Mouse (Mus musculus) hindbrain, embryonic 10.5 days (tissue): ENCODE data around the gene Kat7. TPM values are rescaled to one million over a fixed set of nuclear protein-coding genes. Genes with fewer than 3 reads are reported as not detected.

Experiments used
- DNase-seq: peaks from one replicate; pipeline ENCODE4 v3.0.0-alpha.2; 2017; ENCODE audit warnings: low spot score
- H3K27ac ChIP-seq: fragments of 300-500 bp; sonication (generic); 2 replicates; pipeline ENCODE4 v1.5.1; 2016; ENCODE audit warnings: mild to moderate bottlenecking, moderate library complexity
- H3K27me3 ChIP-seq: fragments of 300-500 bp; sonication (generic); 2 replicates; pipeline ENCODE4 v1.6.1; 2016; ENCODE audit warnings: mild to moderate bottlenecking; ENCODE audit not compliant: poor library complexity, insufficient read depth, severe bottlenecking
- H3K36me3 ChIP-seq: fragments of 300-500 bp; sonication (generic); 2 replicates; pipeline ENCODE4 v1.6.1; 2016; ENCODE audit warnings: mild to moderate bottlenecking, moderate library complexity
- H3K4me1 ChIP-seq: fragments of 300-500 bp; sonication (generic); replicated peaks from 2 replicates; pipeline ENCODE4 v1.6.1; 2016; ENCODE audit warnings: mild to moderate bottlenecking
- H3K4me3 ChIP-seq: fragments of 300-500 bp; sonication (generic); 2 replicates; pipeline ENCODE4 v1.5.1; 2016; ENCODE audit warnings: mild to moderate bottlenecking, moderate library complexity
- H3K9me3 ChIP-seq: fragments of 300-500 bp; sonication (generic); 2 replicates; pipeline ENCODE4 v1.6.1; 2016; ENCODE audit warnings: mild to moderate bottlenecking, moderate library complexity
- WGBS: fragments of 180-500 bp; shearing (Covaris S2); methylation state at CpG from one replicate; pipeline ENCODE4 v1.1.7; 2016; 5-methylcytosine and 5-hydroxymethylcytosine counted together
- polyA plus RNA-seq: library from polyadenylated mRNA; unstranded; fragments of >200 nt; fragmentation: Nextera tagmentation; extraction: Ambion mirVana; gene quantifications from 2 replicates; pipeline ENCODE4 v1.2.1, GENCODE M21; 2016

The Kat7 gene
- 79.0 and 84.9 TPM in 2 replicates for polyA plus RNA-seq

DNA sequence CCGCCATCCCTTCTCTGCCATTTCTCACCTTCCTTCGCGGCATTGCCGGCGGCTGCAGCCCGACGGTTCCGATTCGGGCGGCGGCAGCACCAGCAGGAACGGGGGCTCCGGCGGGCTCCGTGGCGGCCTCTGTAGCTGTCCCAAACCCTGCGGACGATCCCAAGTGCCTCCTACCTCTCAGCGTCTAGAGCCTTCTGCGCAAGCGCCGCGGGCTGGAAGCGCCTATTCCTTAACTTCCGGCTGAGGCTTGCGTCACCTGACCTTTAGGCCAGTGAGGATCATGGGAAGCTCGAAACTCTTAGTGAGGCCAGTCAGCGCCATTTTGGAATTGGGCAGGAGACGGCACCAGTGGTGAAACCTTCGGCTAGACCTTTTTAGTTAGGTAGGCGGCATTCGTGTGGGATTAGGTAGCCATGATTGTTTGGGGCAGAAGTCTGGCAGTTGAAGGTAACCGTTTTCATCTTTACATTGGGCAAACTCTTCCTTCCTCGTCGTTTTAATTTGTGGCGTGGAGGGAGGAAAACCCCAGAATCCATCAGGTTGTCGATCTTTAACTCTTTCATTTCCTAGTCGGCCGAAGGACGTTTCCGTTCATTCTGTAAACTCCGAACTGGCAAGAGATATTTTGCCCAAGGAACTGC, at the start of gene Kat7:
Gene Kat7, minus strand, starts transcription at position 240 of the 641 bp plus-strand sequence.
- Histone ChIP-seq H3K9me3 (no peaks in the 10 kb centered on the region), H3K27me3 (no peaks in the 10 kb centered on the region), H3K27ac (peak within 1 kb of the TSS; percentile 98), H3K36me3 (peaks cover 19% of the 10 kb centered on the region), H3K4me1 (peaks cover 29% of the 10 kb centered on the region), H3K4me3 (peak within 1 kb of the TSS; percentile 86)
- under 1% methylated on average over 42 of the region's 42 CpGs for WGBS
- peak; percentile 97 for DNase-seq

DNA sequence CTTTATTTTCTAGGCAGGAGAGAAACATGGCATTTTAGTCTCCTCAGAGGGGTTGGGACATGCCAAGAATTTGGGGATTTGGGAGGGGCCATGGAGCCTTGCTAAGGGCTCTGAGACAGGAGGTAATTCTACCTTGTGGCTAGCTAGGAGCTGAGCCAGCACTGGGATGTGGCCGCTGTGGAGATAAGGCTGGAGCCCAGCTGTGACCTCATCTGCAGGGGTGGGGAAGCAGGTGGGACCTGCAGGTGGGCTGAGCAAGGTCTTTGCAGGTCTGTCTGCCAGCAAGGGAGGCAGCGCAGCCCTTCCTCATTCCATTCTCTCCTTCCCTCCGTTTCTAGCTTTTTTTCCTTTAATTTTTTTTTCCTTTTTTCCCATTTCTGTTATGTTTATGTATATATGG, 48.2 kb upstream of the Kat7 start:
- Histone ChIP-seq H3K9me3 (no peaks in the 10 kb centered on the region), H3K36me3 (no peaks in the 10 kb centered on the region), H3K4me3 (no peak overlapping the region), H3K27ac (0 out of 2 replicates have a peak overlapping the region, but pooled peaks have one; percentile 35), H3K4me1 (peaks cover 14% of the 10 kb centered on the region), H3K27me3 (no peaks in the 10 kb centered on the region)
- WGBS, result 61% methylated on average over 3 of the region's 3 CpGs
- DNase-seq, result no peak

DNA sequence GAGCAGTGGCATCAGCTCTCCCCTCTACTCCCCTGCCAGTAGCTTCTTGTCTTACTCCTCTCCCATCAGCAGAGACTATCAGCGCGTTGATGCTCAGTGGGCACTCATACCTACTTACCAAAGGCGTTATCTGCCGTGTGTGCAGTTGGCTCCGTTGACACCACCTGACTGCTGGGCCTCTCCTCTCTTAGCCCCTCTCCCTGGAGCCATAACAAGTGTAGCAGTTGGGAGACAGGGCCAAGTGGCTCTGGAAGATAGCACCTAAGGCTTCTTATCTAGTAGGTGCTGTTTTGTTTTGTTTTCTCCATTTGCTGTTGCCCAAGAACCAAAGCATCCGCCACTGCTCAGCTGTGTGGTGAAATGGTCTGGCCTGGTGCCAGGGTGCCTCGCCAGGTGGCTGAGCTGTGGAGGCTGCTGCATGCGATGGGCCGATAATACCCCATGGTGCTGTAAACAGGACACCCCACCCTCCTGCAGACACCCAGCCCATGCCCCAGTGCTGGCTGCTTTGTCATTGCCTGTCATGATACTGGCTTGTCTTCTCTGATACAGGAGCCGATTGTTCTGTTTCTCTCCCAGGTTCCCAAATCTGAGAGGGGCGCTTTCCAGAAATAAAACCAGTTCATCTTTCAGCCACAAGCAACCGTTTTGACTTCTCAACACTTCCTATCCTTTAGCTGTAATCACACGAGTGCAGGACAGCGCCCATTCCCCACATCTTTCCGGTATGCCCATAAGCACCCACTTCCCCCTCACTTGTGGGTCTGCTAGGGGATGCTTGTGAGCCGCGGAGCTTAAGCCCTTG, 46.6 kb upstream of the Kat7 start:
- 87% methylated on average over 17 of the region's 17 CpGs for WGBS
- Histone ChIP-seq H3K9me3 (no peaks in the 10 kb centered on the region), H3K27ac (no peak overlapping the region), H3K27me3 (no peaks in the 10 kb centered on the region), H3K36me3 (no peaks in the 10 kb centered on the region), H3K4me3 (no peak overlapping the region), H3K4me1 (peaks cover 14% of the 10 kb centered on the region)
- no peak for DNase-seq

DNA sequence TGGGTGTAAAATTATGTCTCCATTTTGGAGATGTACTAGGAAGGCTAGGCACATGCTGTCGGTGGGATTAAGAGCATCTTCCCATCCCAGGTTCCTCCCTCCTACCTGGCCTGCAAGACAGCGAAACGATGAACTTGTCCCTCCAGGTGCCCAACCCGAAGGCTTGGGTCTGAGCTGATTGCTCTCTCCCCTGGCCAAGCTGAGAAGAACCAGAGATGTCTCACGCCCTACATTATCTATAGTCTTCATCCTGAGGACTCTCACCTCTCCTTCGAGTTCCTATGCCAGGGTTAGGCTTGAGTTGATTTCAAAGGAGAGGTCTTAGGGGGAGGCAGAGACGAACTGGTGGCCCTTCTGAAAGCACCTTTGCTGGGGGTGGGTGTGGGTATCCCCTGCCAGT, 46.0 kb upstream of the Kat7 start:
- WGBS, result 88% methylated on average over 7 of the region's 7 CpGs
- Histone ChIP-seq H3K36me3 (no peaks in the 10 kb centered on the region; the same call in 1 of the 2 replicates), H3K9me3 (no peaks in the 10 kb centered on the region), H3K27ac (no peak overlapping the region), H3K4me1 (peaks cover 14% of the 10 kb centered on the region), H3K27me3 (no peaks in the 10 kb centered on the region), H3K4me3 (no peak overlapping the region)
- no peak for DNase-seq

DNA sequence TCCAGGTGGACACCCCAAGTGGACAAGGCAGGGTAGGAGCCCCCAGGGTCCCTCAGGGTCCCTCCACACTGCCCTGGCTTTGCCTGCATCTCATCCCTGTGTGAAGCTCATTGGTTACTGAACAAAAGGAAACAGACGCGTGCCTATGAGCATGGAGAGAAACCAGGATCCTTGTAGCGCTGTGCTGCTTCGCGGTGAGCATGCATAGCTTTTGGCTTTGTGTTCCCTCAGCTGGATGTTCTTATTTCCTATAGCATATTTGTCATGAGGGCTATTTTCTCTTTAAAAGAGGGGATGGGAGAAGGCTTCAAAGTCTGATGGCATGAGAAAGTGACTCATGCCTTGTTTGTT, 45.6 kb upstream of the Kat7 start:
- no peak overlapping the region for H3K4me3 ChIP-seq
- H3K4me1 ChIP-seq, result peaks cover 14% of the 10 kb centered on the region
- no peaks in the 10 kb centered on the region; the same call in 1 of the 2 replicates for H3K36me3 ChIP-seq
- H3K27ac ChIP-seq, result no peak overlapping the region; the same call in 1 of the 2 replicates
- DNase-seq, result no peak
- H3K9me3 ChIP-seq, result no peaks in the 10 kb centered on the region
- WGBS, result 97% methylated on average over 5 of the region's 5 CpGs
- no peaks in the 10 kb centered on the region for H3K27me3 ChIP-seq

DNA sequence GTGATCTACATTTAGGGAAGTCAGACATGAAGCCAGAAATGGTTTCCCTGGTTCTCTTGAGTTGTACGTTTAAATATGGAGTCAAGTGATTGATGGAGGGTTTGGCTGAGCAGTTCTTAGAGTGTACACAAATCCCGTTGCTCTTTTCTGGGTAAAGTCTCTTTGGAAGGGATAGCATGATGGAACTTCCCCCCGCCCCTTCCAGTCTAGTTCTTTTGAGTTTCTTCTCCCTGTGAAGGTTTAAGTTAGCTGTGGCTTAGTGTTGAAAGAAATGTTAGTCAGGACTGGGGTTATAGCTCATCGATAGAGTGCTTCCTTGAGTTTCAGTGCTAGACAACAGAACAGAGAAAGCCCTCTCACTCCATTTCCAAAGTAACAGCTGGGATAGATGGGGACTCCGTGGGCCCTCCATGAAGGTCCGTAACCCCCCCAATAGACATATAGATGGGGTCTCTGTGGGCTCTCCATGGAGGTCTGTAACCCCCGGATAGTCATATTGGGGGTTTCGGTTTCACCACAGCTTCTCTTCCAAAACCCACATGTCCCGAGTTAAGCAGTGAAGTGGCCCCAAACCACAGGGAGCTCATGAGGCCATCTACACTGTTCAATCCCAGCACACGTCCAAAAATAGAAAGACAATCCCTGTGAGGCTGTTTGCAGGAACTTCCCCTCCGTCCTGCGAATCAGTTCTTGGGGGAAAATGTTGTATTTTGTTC, 45.1 kb upstream of the Kat7 start:
- H3K27me3 ChIP-seq, result no peaks in the 10 kb centered on the region
- no peak for DNase-seq
- 91% methylated on average over 12 of the region's 12 CpGs for WGBS
- H3K9me3 ChIP-seq, result no peaks in the 10 kb centered on the region
- no peak overlapping the region for H3K4me3 ChIP-seq
- H3K27ac ChIP-seq, result no peak overlapping the region; the same call in 1 of the 2 replicates
- peaks cover 4% of the 10 kb centered on the region; the same call in 1 of the 2 replicates for H3K36me3 ChIP-seq
- peaks cover 17% of the 10 kb centered on the region for H3K4me1 ChIP-seq

- peaks cover 4% of the 10 kb centered on the region; the same call in 1 of the 2 replicates for H3K36me3 ChIP-seq
- H3K4me1 ChIP-seq, result peaks cover 17% of the 10 kb centered on the region
- DNase-seq, result no peak
- H3K27me3 ChIP-seq, result no peaks in the 10 kb centered on the region
- no peak overlapping the region for H3K27ac ChIP-seq
- WGBS, result 91% methylated on average over 14 of the region's 14 CpGs
- no peaks in the 10 kb centered on the region for H3K9me3 ChIP-seq
- no peak overlapping the region for H3K4me3 ChIP-seq
These were observed 44.3 kb upstream of the Kat7 start for GRCm38 (mm10) chr11:95354228-95354944.

DNA sequence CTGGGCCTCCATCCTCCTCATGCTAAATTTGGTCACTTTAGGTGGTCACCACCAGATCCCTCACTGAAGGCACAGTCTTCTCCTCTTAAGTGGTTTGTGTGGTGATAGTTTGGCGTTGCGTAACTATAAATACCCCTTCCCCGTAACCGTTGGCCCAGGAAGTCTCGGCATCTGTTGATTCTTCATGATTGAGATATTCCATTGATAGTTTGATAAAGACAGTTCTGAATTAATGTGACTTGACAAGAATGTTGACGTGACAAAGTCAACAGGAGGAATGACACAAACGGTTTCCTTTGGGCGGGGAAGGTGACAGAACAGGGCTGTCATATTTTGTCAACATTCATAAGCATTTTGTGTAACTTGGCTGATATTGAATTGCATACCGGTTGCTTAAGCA, 43.2 kb upstream of the Kat7 start:
- DNase-seq, result no peak
- Histone ChIP-seq H3K4me1 (0 out of 2 replicates have a peak, but pooled peaks cover 10% of the 10 kb centered on the region), H3K36me3 (peaks cover 14% of the 10 kb centered on the region; the same call in 1 of the 2 replicates), H3K4me3 (no peak overlapping the region), H3K9me3 (no peaks in the 10 kb centered on the region), H3K27ac (no peak overlapping the region), H3K27me3 (no peaks in the 10 kb centered on the region)
- 94% methylated on average over 9 of the region's 9 CpGs for WGBS

DNA sequence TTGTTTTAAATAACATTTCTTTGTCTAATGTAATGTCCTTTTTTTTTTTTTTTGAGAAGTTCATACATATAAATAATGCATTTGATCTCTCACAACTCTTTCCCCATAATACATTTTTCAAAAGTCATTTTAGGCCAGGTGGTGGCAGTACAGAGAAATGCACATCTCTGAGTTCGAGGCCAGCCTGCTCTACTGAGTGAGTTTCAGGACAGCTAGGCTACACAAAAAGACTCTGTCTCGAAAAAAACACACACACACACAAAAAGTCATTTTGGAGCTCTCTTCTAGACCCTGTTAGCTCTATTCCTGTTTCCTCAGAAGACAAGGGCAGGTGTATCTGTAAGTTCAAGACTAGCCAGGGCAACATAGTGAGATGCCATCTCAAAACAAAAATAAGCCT, 42.6 kb upstream of the Kat7 start:
- 86% methylated on average over 2 of the region's 2 CpGs for WGBS
- H3K27ac ChIP-seq, result no peak overlapping the region
- no peak for DNase-seq
- 0 out of 2 replicates have a peak, but pooled peaks cover 10% of the 10 kb centered on the region for H3K4me1 ChIP-seq
- no peak overlapping the region for H3K4me3 ChIP-seq
- H3K36me3 ChIP-seq, result peaks cover 17% of the 10 kb centered on the region
- H3K27me3 ChIP-seq, result no peaks in the 10 kb centered on the region
- no peaks in the 10 kb centered on the region for H3K9me3 ChIP-seq

GRCm38 (mm10) chr11:95350960-95351359, 40.9 kb upstream of the Kat7 start:
- Histone ChIP-seq H3K9me3 (no peaks in the 10 kb centered on the region), H3K4me1 (0 out of 2 replicates have a peak, but pooled peaks cover 7% of the 10 kb centered on the region), H3K36me3 (peaks cover 26% of the 10 kb centered on the region), H3K27ac (no peak overlapping the region), H3K4me3 (no peak overlapping the region), H3K27me3 (no peaks in the 10 kb centered on the region)
- WGBS, result 88% methylated on average over 3 of the region's 3 CpGs
- no peak for DNase-seq

- Histone ChIP-seq H3K27me3 (no peaks in the 10 kb centered on the region), H3K36me3 (peaks cover 26% of the 10 kb centered on the region), H3K9me3 (no peaks in the 10 kb centered on the region), H3K4me3 (no peak overlapping the region), H3K4me1 (0 out of 2 replicates have a peak, but pooled peaks cover 3% of the 10 kb centered on the region), H3K27ac (0 out of 2 replicates have a peak overlapping the region, but pooled peaks have one; percentile 50)
- DNase-seq, result no peak
- WGBS, result 76% methylated on average over 6 of the region's 6 CpGs
These were observed 40.2 kb upstream of the Kat7 start for GRCm38 (mm10) chr11:95350289-95350688.

GRCm38 (mm10) chr11:95344181-95344580, 34.1 kb upstream of the Kat7 start:
- Histone ChIP-seq H3K27ac (no peak overlapping the region), H3K27me3 (no peaks in the 10 kb centered on the region; the same call in 1 of the 2 replicates), H3K36me3 (peaks cover 21% of the 10 kb centered on the region), H3K9me3 (no peaks in the 10 kb centered on the region), H3K4me1 (peaks cover 16% of the 10 kb centered on the region), H3K4me3 (no peak overlapping the region)
- 83% methylated on average over 2 of the region's 2 CpGs for WGBS
- no peak for DNase-seq
